Mouse (Mus musculus): ENCODE results near the gene Ern1. TPM values are rescaled to one million over a fixed set of nuclear protein-coding genes. Genes with fewer than 3 reads are reported as not detected.

Gene Ern1
- polyA plus RNA-seq, 1 experiment from 2014 or later, result 5.3 TPM

GRCm38 (mm10) chr11:106355382-106356128 is 132.1 kb downstream of the Ern1 start:
- Histone ChIP-seq H3K27me3 (ENCODE audit: insufficient read depth, poor library complexity, severe bottlenecking) (no peaks in the 10 kb centered on the region), H3K9me3 (no peaks in the 10 kb centered on the region), H3K4me1 (peaks cover 23% of the 10 kb centered on the region), H3K27ac (peak overlapping the region; percentile 77), H3K4me3 (no peak overlapping the region), H3K36me3 (no peaks in the 10 kb centered on the region)
- no peak for DNase-seq (ENCODE audit: low spot score)
- WGBS, result 43% methylated on average over 19 of the region's 19 CpGs

DNA sequence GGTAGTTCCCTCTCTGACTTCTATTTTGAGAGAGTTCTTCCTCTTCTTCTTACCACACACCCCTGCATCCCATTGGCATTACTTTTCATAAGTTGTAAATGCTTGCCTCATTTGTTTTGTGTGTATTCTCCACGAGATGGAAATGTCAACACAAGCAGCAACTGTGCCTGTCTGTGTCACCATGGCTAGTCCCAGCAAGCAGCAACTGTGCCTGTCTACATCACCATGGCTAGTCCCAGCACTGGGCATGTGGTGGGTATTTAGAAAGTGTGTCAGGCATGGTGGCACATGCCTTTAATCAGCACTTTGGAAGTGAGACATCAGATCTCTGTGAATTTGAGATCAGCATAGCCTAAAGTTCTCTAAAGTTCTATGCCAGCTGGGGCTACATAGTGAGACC is 133.5 kb downstream of the Ern1 start:
- WGBS, result 71% methylated on average over 1 of the region's 1 CpGs
- H3K27me3 ChIP-seq (ENCODE audit: insufficient read depth, poor library complexity, severe bottlenecking), result no peaks in the 10 kb centered on the region
- no peak for DNase-seq (ENCODE audit: low spot score)
- no peaks in the 10 kb centered on the region for H3K9me3 ChIP-seq
- no peak overlapping the region for H3K27ac ChIP-seq
- peaks cover 25% of the 10 kb centered on the region for H3K4me1 ChIP-seq
- no peaks in the 10 kb centered on the region for H3K36me3 ChIP-seq
- H3K4me3 ChIP-seq, result no peak overlapping the region

GRCm38 (mm10) chr11:106353188-106353587 is 134.5 kb downstream of the Ern1 start, which contains the start of gene Scn4a:
Scn4a (minus strand) TSS chr11:106353288.
- WGBS, result 83% methylated on average over 12 of the region's 12 CpGs
- no peak within 1 kb of the TSS for H3K4me3 ChIP-seq
- H3K27ac ChIP-seq, result no peak within 1 kb of the TSS
- H3K9me3 ChIP-seq, result no peaks in the 10 kb centered on the region
- no peak for DNase-seq (ENCODE audit: low spot score)
- H3K27me3 ChIP-seq (ENCODE audit: insufficient read depth, poor library complexity, severe bottlenecking), result no peaks in the 10 kb centered on the region
- H3K4me1 ChIP-seq, result peaks cover 24% of the 10 kb centered on the region
- no peaks in the 10 kb centered on the region for H3K36me3 ChIP-seq

- Histone ChIP-seq H3K27ac (no peak overlapping the region), H3K4me3 (no peak overlapping the region), H3K9me3 (no peaks in the 10 kb centered on the region), H3K27me3 (ENCODE audit: insufficient read depth, poor library complexity, severe bottlenecking) (no peaks in the 10 kb centered on the region), H3K4me1 (peaks cover 26% of the 10 kb centered on the region), H3K36me3 (no peaks in the 10 kb centered on the region)
- 54% methylated on average over 4 of the region's 4 CpGs for WGBS
- DNase-seq (ENCODE audit: low spot score), result no peak
Measured at GRCm38 (mm10) chr11:106351941-106352340, 135.7 kb downstream of the Ern1 start.

GRCm38 (mm10) chr11:106351253-106351652 is 136.4 kb downstream of the Ern1 start:
- no peak overlapping the region for H3K27ac ChIP-seq
- WGBS, result 53% methylated on average over 3 of the region's 3 CpGs

DNA sequence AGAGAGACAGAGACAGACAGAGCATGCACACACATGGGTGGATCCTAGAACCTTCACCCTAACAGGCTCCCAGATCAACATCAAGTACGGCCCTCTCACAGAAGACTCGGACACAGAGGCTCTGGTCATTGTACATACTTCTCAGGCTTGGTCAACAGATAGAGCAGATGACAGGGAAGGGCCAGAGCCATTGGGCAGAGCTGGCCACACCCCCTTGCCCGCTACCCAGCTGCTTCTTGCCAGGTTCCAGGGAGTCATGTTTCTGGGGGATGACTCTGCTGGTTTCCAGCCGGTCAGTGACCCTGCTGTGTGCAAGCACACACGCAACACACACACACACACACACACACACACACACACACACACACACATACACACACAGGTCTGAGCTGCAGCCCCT is 136.8 kb downstream of the Ern1 start:
- Histone ChIP-seq H3K9me3 (no peaks in the 10 kb centered on the region), H3K4me1 (peaks cover 25% of the 10 kb centered on the region), H3K4me3 (no peak overlapping the region), H3K36me3 (no peaks in the 10 kb centered on the region), H3K27ac (no peak overlapping the region), H3K27me3 (ENCODE audit: insufficient read depth, poor library complexity, severe bottlenecking) (no peaks in the 10 kb centered on the region)
- WGBS, result 57% methylated on average over 5 of the region's 5 CpGs
- DNase-seq (ENCODE audit: low spot score), result no peak

More at GRCm38 (mm10) chr11:106351253-106351652, 136.4 kb downstream of the Ern1 start:
- H3K36me3 ChIP-seq, result no peaks in the 10 kb centered on the region
- H3K4me3 ChIP-seq, result no peak overlapping the region
- DNase-seq (ENCODE audit: low spot score), result no peak
- H3K27me3 ChIP-seq (ENCODE audit: insufficient read depth, poor library complexity, severe bottlenecking), result no peaks in the 10 kb centered on the region
- H3K9me3 ChIP-seq, result no peaks in the 10 kb centered on the region
- peaks cover 26% of the 10 kb centered on the region for H3K4me1 ChIP-seq

- no peak for DNase-seq (ENCODE audit: low spot score)
- H3K36me3 ChIP-seq, result no peaks in the 10 kb centered on the region
- H3K4me1 ChIP-seq, result peaks cover 17% of the 10 kb centered on the region
- no peaks in the 10 kb centered on the region for H3K9me3 ChIP-seq
- no peaks in the 10 kb centered on the region for H3K27me3 ChIP-seq (ENCODE audit: insufficient read depth, poor library complexity, severe bottlenecking)
- no peak overlapping the region for H3K4me3 ChIP-seq
- WGBS, result 72% methylated on average over 6 of the region's 6 CpGs
- no peak overlapping the region for H3K27ac ChIP-seq
Measured at GRCm38 (mm10) chr11:106349772-106350171, 137.9 kb downstream of the Ern1 start.

DNA sequence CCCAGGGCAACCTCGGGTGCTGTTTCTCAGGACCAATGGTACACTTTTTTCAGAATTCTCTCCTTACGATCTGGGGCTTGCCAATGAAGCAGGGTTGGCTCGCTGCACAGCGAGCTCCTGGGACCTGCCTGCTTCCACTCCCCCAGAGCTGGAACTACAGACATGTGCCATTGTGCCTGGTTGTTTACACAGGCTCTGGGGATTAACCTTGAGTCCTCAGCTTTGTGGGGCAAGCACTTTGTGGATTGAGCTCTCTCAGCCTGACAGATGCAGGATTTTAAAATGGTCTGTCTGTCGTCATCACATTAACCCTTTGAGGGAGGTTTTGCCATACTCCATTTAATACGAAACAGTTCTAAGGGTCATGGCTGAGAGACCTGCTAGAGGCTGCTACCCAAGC is 142.7 kb downstream of the Ern1 start:
- DNase-seq (ENCODE audit: low spot score), result no peak
- no peaks in the 10 kb centered on the region for H3K36me3 ChIP-seq
- no peak overlapping the region for H3K4me3 ChIP-seq
- 58% methylated on average over 6 of the region's 6 CpGs for WGBS
- H3K27ac ChIP-seq, result no peak overlapping the region
- H3K27me3 ChIP-seq (ENCODE audit: insufficient read depth, poor library complexity, severe bottlenecking), result no peaks in the 10 kb centered on the region
- no peaks in the 10 kb centered on the region for H3K9me3 ChIP-seq
- peaks cover 17% of the 10 kb centered on the region for H3K4me1 ChIP-seq

Other genes starting within 250 kb of the Ern1 start
- 55.9 and 71.1 TPM in 2 replicates for gene Ftsj3, start 231.8 kb downstream of the Ern1 start, polyA plus RNA-seq (2016; fragmentation: Nextera tagmentation; extraction: Ambion mirVana)
- gene Psmc5, start 231.7 kb downstream of the Ern1 start, polyA plus RNA-seq (2016; fragmentation: Nextera tagmentation; extraction: Ambion mirVana), result 330 and 386 TPM in 2 replicates
- gene Smarcd2, start 214.9 kb downstream of the Ern1 start, polyA plus RNA-seq (2016; fragmentation: Nextera tagmentation; extraction: Ambion mirVana), result 20.9 and 36.2 TPM in 2 replicates
- 0.18 and 0.40 TPM in 2 replicates for gene Tcam1, start 211.2 kb downstream of the Ern1 start, polyA plus RNA-seq (2016; fragmentation: Nextera tagmentation; extraction: Ambion mirVana)
- gene Gh, start 186.0 kb downstream of the Ern1 start, polyA plus RNA-seq (2016; fragmentation: Nextera tagmentation; extraction: Ambion mirVana), result not detected in 2 replicates
- gene Cd79b, start 173.1 kb downstream of the Ern1 start, polyA plus RNA-seq (2016; fragmentation: Nextera tagmentation; extraction: Ambion mirVana), result 0.39 and 0.87 TPM in 2 replicates
- 0.20 and 0.44 TPM in 2 replicates for gene Scn4a, start 134.6 kb downstream of the Ern1 start, polyA plus RNA-seq (2016; fragmentation: Nextera tagmentation; extraction: Ambion mirVana)
- gene Prr29, start 122.4 kb downstream of the Ern1 start, polyA plus RNA-seq (2016; fragmentation: Nextera tagmentation; extraction: Ambion mirVana), result 0.11 and 0.21 TPM in 2 replicates
- gene Icam2, start 99.8 kb downstream of the Ern1 start, polyA plus RNA-seq (2016; fragmentation: Nextera tagmentation; extraction: Ambion mirVana), result 58.8 and 69.1 TPM in 2 replicates
- 12.5 and 17.9 TPM in 2 replicates for gene Tex2, start 125.6 kb upstream of the Ern1 start, polyA plus RNA-seq (2016; fragmentation: Nextera tagmentation; extraction: Ambion mirVana)

Measured in heart, embryonic 10.5 days (tissue).